Mouse (Mus musculus) heart, postnatal 10 days (tissue): ENCODE measurements at regions not wholly inside any gene's neighbourhood (a gene's known extent, or its start where the extent isn't known, plus 50 kb on each side); places are given as distances from the start of the nearest gene placed in this dataset.
"Not testable (repeated sequence)": the region's sequence is repeated elsewhere in the genome, so short reads cannot be mapped to it uniquely, and the experiment has no call there.

Experiments
- DNase-seq, 2 experiments: peaks; one replicate each; pipeline ENCODE4 v3.0.0; 2021
- intact Hi-C: fragments of 180-260 bp; cut with DNase I; formaldehyde crosslinking; loops from one replicate; pipeline ENCODE4 v1.15.1; 2025

GRCm38 (mm10) chr10:26139100-26140093, 60.5 kb upstream of the Tmem200a start:
- peak; percentile 39 to 66 for DNase-seq
- intact Hi-C loops: loop anchor here (1.0 to 5.0 kb wide), 3 partner anchors 458 to 872 kb away; partner anchors contain the start of gene Smlr1

- intact Hi-C loops: no loop called here
Measured at GRCm38 (mm10) chr10:26152586-26152985, 73.7 kb upstream of the Tmem200a start.

GRCm38 (mm10) chr10:26158786-26159185, 70.7 kb upstream of the Samd3 start:
- intact Hi-C loops: no loop called here
- DNase-seq: no peak

More at GRCm38 (mm10) chr10:26152586-26152985, 73.7 kb upstream of the Tmem200a start:
- peak in 1 of 2 experiments; percentile 6 for DNase-seq

- DNase-seq, intact Hi-C loops: not testable (repeated sequence)
Measured at GRCm38 (mm10) chr10:26161139-26161538, 68.4 kb upstream of the Samd3 start.

DNA sequence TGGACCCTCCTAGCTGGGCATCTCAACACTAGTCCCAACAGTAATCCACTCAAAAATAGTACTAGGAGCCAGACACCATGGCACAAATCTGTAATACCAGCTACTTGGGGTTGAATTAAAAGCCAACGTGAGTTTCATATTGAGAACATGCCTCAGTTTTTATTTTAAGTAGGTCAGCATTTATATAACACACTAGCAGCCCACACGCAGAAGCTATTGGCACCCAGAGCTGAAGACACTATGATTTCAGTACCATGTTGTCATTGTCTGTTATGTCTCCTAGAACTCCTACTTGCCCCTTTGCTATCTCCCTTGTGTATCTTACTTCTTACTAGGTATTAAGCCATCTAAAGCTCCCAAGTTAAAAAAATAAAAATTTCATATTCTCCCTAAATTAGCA, 65.0 kb upstream of the Samd3 start:
- no peak for DNase-seq
- intact Hi-C loops: no loop called here

- intact Hi-C loops: no loop called here
- no peak for DNase-seq
Measured at GRCm38 (mm10) chr10:26177591-26177990, 51.9 kb upstream of the Samd3 start.

- no peak for DNase-seq
- intact Hi-C loops: no loop called here
Measured at GRCm38 (mm10) chr10:26178356-26178755, 51.2 kb upstream of the Samd3 start.
